Mouse (Mus musculus) neutrophil, adult 5-6 weeks (primary cell): ENCODE data around the gene Cysltr2. TPM values are rescaled to one million over a fixed set of nuclear protein-coding genes. Genes with fewer than 3 reads are reported as not detected.

Source experiments
- ATAC-seq: fragments of 151-379, 151-347 bp; 2 replicates; pipeline ENCODE4 v1.8.0; 2017; ENCODE audit warnings: mild to moderate bottlenecking, moderate TSS enrichment; ENCODE audit not compliant: insufficient number of reproducible peaks, poor library complexity, low FRiP score, severe bottlenecking; ENCODE audit errors: extremely low read depth
- total RNA-seq: library from RNA; stranded (forward); fragments of 200-1000 nt; gene quantifications from 2 replicates; pipeline ENCODE4 v1.2.3, GENCODE M21; 2017

Cysltr2 gene
- total RNA-seq, 1 experiment from 2014 or later: 2.8 TPM

GRCm38 (mm10) chr14:73001814-73002213, 47.1 kb downstream of the Cysltr2 start:
- ATAC-seq: no peak

DNA sequence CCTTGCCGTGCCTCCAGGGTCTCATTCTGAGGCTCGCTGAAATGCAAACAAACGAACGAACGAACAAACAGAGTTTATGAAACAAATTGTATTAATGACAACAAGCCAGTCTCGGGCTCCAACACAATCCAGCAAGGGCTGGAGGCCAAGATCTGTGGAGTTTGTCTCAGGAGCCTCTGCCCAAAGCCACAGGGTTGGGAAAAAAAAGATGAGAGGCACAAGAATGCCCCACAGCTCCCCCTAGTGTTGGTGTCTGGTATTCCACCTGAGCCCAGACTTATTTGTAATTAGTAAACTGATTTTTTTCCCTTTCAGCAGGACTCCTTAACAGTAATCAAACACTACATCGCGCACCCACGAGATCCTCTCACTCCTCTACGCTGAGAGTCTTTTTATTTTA, 48.6 kb downstream of the Cysltr2 start:
- ATAC-seq: 0 out of 2 replicates have a peak, but pooled peaks have one; percentile 23

DNA sequence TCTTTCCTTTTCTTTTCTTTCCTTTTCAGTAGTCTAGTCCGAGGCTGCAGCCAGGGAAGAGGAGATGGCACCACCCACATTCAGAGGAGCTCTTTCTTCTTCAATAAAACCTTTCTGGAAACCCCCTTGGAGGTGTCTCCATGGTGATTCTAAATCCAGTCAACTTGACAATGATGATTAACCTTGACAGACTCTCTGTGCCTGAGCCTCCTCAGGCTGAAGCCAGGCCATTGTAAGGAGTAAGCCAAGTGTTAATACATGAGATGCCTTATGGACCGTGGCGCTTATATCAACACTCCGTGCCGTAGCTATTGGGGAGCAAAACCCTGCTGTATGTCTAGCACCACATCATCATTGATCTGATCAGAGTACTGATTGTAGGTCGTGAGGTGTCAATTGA, 50.8 kb downstream of the Cysltr2 start:
- ATAC-seq: no peak

GRCm38 (mm10) chr14:72986044-72986443, 62.9 kb downstream of the Cysltr2 start:
- ATAC-seq: no peak

DNA sequence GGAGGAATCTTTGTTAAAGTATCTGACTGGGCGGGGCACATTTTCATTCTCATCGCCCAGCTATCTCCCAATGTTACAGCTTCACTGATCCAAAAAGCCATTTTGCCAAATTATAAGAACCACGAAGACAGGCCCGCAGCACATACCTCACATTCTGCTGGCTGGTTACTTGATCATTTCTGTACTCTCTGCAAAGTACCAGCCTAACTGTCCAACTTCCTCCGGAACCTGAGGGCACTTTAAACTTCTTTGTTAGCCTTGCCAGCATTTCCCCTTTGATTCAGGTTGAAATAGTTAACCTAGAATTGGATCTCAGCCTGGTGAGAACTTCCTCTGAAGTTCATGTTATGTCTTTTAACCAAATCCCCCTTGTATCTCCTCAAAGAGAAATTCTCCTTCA, 63.8 kb downstream of the Cysltr2 start:
- no peak for ATAC-seq

- ATAC-seq: peak; percentile 79
Measured at GRCm38 (mm10) chr14:72983456-72983855, 65.5 kb downstream of the Cysltr2 start.

GRCm38 (mm10) chr14:72982981-72983436, 65.9 kb downstream of the Cysltr2 start:
- ATAC-seq: no peak

- no peak for ATAC-seq
Measured at GRCm38 (mm10) chr14:72980761-72981160, 68.2 kb downstream of the Cysltr2 start.

- no peak for ATAC-seq
Measured at GRCm38 (mm10) chr14:72980106-72980505, 68.8 kb downstream of the Cysltr2 start.

DNA sequence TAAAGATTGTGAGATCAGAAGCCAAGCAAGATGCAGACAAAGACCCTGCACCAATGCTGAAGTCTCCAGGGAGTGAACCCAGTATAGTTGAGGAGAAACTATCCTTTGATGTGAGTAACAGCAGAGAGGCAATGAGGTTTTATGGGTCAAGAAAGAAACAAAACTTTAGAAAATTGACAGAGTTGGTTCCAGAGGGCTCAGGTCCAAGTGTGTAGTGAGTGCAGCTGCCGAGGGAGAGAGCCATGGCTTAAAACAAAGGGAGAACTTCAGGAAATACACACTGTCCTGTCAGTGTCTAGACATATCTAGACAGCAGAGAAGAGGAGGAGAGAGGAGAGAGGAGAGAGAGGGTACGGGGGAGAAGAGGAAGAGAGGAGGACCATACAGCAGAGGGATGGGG, 72.8 kb downstream of the Cysltr2 start:
- no peak for ATAC-seq

Other genes starting within 250 kb of the Cysltr2 start
- 18.3 and 20.0 TPM in 2 replicates for gene Rcbtb2, start 73.9 kb upstream of the Cysltr2 start, total RNA-seq
- gene Lpar6, start 188.8 kb upstream of the Cysltr2 start, total RNA-seq: 7.8 and 10.4 TPM in 2 replicates